Mouse (Mus musculus) liver, embryonic 16.5 days (tissue): ENCODE data around the gene Cyp4x1. TPM values are rescaled to one million over a fixed set of nuclear protein-coding genes. Genes with fewer than 3 reads are reported as not detected.
A peak's percentile ranks its signal among the peaks of the same experiment; 100 is the strongest.

Experiments used
- ATAC-seq: fragments of 200-750 bp; cut with Nextera tagmentation; 2 replicates; pipeline ENCODE4 v1.8.0; 2017; ENCODE audit warnings: low read depth, mild to moderate bottlenecking, moderate number of reproducible peaks, moderate library complexity
- H3K27ac ChIP-seq: fragments of 300-500 bp; sonication (generic); 2 replicates; pipeline ENCODE4 v1.5.1; 2014; ENCODE audit warnings: mild to moderate bottlenecking, low read length
- H3K27me3 ChIP-seq: fragments of 300-500 bp; sonication (generic); 2 replicates; pipeline ENCODE4 v1.6.1; 2014; ENCODE audit warnings: low read depth, low read length, mixed read lengths; ENCODE audit not compliant: control insufficient read depth, insufficient read depth
- H3K36me3 ChIP-seq: fragments of 300-500 bp; sonication (generic); 2 replicates; pipeline ENCODE4 v1.6.1; 2014; ENCODE audit warnings: mild to moderate bottlenecking; ENCODE audit not compliant: control insufficient read depth, insufficient read depth
- H3K4me1 ChIP-seq: fragments of 300-500 bp; sonication (generic); 2 replicates; pipeline ENCODE4 v1.6.1; 2014; ENCODE audit warnings: low read depth, low read length, mixed read lengths; ENCODE audit not compliant: control insufficient read depth
- H3K4me2 ChIP-seq: fragments of 300-500 bp; sonication (generic); 2 replicates; pipeline ENCODE4 v1.6.1; 2014; ENCODE audit warnings: low read depth, low read length, mixed read lengths
- H3K4me3 ChIP-seq: fragments of 300-500 bp; sonication (generic); 2 replicates; pipeline ENCODE4 v1.5.1; 2014; ENCODE audit warnings: low read depth, mild to moderate bottlenecking, low read length
- H3K9ac ChIP-seq: fragments of 300-500 bp; sonication (generic); 2 replicates; pipeline ENCODE4 v1.6.1; 2014; ENCODE audit warnings: low read depth, low read length
- H3K9me3 ChIP-seq: fragments of 300-500 bp; sonication (generic); replicated peaks from 2 replicates; pipeline ENCODE4 v1.6.1; 2016; ENCODE audit warnings: low read length; ENCODE audit not compliant: control insufficient read depth
- WGBS: fragments of 180-500 bp; shearing (Covaris S2); extraction: QIAGEN DNeasy Blood & Tissue Kit; methylation state at CpG from one replicate; pipeline ENCODE4 v1.1.7; 2014; ENCODE audit not compliant: insufficient replicate concordance; 5-methylcytosine and 5-hydroxymethylcytosine counted together
- polyA plus RNA-seq: library from polyadenylated mRNA; unstranded; fragments of >200 nt; fragmentation: Nextera tagmentation; extraction: Ambion mirVana; gene quantifications from 2 replicates; pipeline ENCODE4 v1.2.1, GENCODE M21; 2015

The Cyp4x1 gene
- polyA plus RNA-seq, 1 experiment from 2014 or later: 0.05 TPM

DNA sequence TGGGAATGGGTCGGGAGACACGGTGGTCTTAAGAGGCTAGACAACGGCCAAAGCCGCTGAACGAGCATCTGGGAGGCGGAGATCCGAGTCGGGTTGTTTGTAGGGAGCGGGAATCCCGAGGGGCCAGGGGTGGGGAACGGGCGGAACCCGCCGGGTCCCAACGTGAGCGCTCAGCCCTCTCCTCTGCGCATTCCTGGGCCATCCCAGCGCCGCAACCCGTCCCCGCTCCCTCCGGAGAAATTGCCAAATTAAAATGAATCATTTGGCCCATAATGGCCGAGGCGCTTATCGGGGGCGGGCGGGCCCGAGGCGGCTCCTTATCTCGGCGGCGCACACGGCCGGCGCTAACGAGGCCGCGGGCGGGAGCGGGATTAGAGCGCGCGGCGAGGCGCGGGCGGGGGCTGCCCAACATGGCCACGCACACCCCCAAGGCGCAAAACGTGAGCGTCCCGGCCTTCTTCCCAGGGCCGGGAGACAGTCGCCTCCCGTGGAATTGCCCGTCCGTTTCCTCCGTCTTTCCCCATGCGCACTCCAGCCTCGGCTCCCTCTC, 77.6 kb downstream of the Cyp4x1 start, which contains the start of gene Tal1:
Gene Tal1 (plus strand): TSS at position 56 of the 550 bp plus-strand sequence.
- Histone ChIP-seq H3K4me2 (peak within 1 kb of the TSS; percentile 76), H3K4me3 (peak within 1 kb of the TSS; percentile 68), H3K27me3 (peaks cover 2% of the 10 kb centered on the region), H3K4me1 (peaks cover 35% of the 10 kb centered on the region), H3K9me3 (no peaks in the 10 kb centered on the region), H3K36me3 (no peaks in the 10 kb centered on the region), H3K27ac (peak within 1 kb of the TSS; percentile 98), H3K9ac (peak within 1 kb of the TSS; percentile 85)
- ATAC-seq: peak; percentile 86
- whole genome bisulfite sequencing: under 1% methylated on average over 60 of the region's 60 CpGs

Other genes with a start within 250 kb of the Cyp4x1 start
- gene Foxd2, start 225.4 kb downstream of the Cyp4x1 start, polyA plus RNA-seq: not detected in 2 replicates
- gene Foxe3, start 208.3 kb downstream of the Cyp4x1 start, polyA plus RNA-seq: not detected in 2 replicates
- 44.6 and 46.8 TPM in 2 replicates for gene Cmpk1, start 147.0 kb downstream of the Cyp4x1 start, polyA plus RNA-seq
- 10.2 and 10.4 TPM in 2 replicates for gene Stil, start 134.1 kb downstream of the Cyp4x1 start, polyA plus RNA-seq
- 17.1 and 17.8 TPM in 2 replicates for gene Tal1, start 77.9 kb downstream of the Cyp4x1 start, polyA plus RNA-seq
- gene Pdzk1ip1, start 45.6 kb downstream of the Cyp4x1 start, polyA plus RNA-seq: 25.1 and 28.2 TPM in 2 replicates
- gene Cyp4a29, start 107.8 kb upstream of the Cyp4x1 start, polyA plus RNA-seq: not detected in 2 replicates
- gene Cyp4a12a, start 164.8 kb upstream of the Cyp4x1 start, polyA plus RNA-seq: 0.04 TPM in 1 of 2 replicates, not detected in the other